ENCODE assay signal across 10 mouse cellular contexts in genomic region chr12:39371480-39372245, GRCm38 (mm10).
DNase-seq lines count a peak whose midpoint lies in the region.
"Had no signal": no experiment of that assay in that cellular context is flagged by ENCODE, and none has a peak within 500 bp of the region (broad histone marks: within the 10 kb centered on the region; RNA-seq: fewer than 3 reads in every experiment).

No protein-coding gene starts in this region.

- DNase-seq in brain, adult 2 months (ENCODE audit: low read depth, low spot score): peak; percentile 94
- peak; percentile 52 for DNase-seq in cerebellum, adult 11 months
- DNase-seq in cerebellum, adult 8-10 months: peak; percentile 54
- DNase-seq in cerebellum, postnatal 14 days: peak; percentile 42 to 72
- DNase-seq in adrenal gland, postnatal 4 days (ENCODE audit: low spot score in 2 of 2): no peak
- DNase-seq in adrenal gland, postnatal 10 days: no peak
- DNase-seq in adrenal gland, adult 18-20 months (ENCODE audit: low spot score in 2 of 2): no peak
- DNase-seq: adrenal gland, postnatal 25 days; gastrocnemius, postnatal 14 days; kidney, adult 8-10 months had no signal

Comparison
In these comparisons a context has a peak if more than half of its experiments do, and no peak if none do; other contexts are left out.
1. DNase-seq: peak in brain, adult 2 months (single experiment), cerebellum, adult 11 months (single experiment), cerebellum, adult 8-10 months (single experiment) and cerebellum, postnatal 14 days (2 of 2); none in adrenal gland, postnatal 4 days (0 of 2), adrenal gland, postnatal 10 days (single experiment) and adrenal gland, adult 18-20 months (0 of 2).